Mouse (Mus musculus) kidney, embryonic 14.5 days (tissue): ENCODE results near the gene Traf3. TPM values are rescaled to one million over a fixed set of nuclear protein-coding genes. Genes with fewer than 3 reads are reported as not detected.

ENCODE experiments used
- ATAC-seq: fragments of 200-750 bp; cut with Nextera tagmentation; 2 replicates; pipeline ENCODE4 v1.8.0; 2017; ENCODE audit warnings: moderate number of reproducible peaks, mild to moderate bottlenecking, moderate TSS enrichment, moderate library complexity; ENCODE audit not compliant: low FRiP score, low TSS enrichment
- H3K27ac ChIP-seq: fragments of 300-500 bp; sonication (generic); 2 replicates; pipeline ENCODE4 v1.5.1; 2014; ENCODE audit warnings: low read depth, mild to moderate bottlenecking, low read length, moderate library complexity, mixed read lengths
- H3K27me3 ChIP-seq: fragments of 300-500 bp; sonication (generic); 2 replicates; pipeline ENCODE4 v1.6.1; 2014; ENCODE audit warnings: mild to moderate bottlenecking, low read length; ENCODE audit not compliant: control insufficient read depth, insufficient read depth
- H3K36me3 ChIP-seq: fragments of 300-500 bp; sonication (generic); 2 replicates; pipeline ENCODE4 v1.6.1; 2014; ENCODE audit warnings: low read length, mixed read lengths; ENCODE audit not compliant: control insufficient read depth, insufficient read depth
- H3K4me1 ChIP-seq: fragments of 300-500 bp; sonication (generic); 2 replicates; pipeline ENCODE4 v1.6.1; 2014; ENCODE audit warnings: low read length, mixed read lengths; ENCODE audit not compliant: control insufficient read depth, insufficient read depth
- H3K4me2 ChIP-seq: fragments of 300-500 bp; sonication (generic); replicated peaks from 2 replicates; pipeline ENCODE4 v1.6.1; 2014; ENCODE audit warnings: low read depth, mild to moderate bottlenecking, low read length
- H3K4me3 ChIP-seq: fragments of 300-500 bp; sonication (generic); 2 replicates; pipeline ENCODE4 v1.5.1; 2014; ENCODE audit warnings: mild to moderate bottlenecking, low read length
- H3K9ac ChIP-seq: fragments of 300-500 bp; sonication (generic); 2 replicates; pipeline ENCODE4 v1.6.1; 2014; ENCODE audit warnings: low read depth, mild to moderate bottlenecking, low read length, moderate library complexity
- H3K9me3 ChIP-seq: fragments of 300-500 bp; sonication (generic); 2 replicates; pipeline ENCODE4 v1.6.1; 2016; ENCODE audit warnings: low read length; ENCODE audit not compliant: control insufficient read depth
- WGBS: fragments of 180-500 bp; shearing (Covaris S2); extraction: QIAGEN DNeasy Blood & Tissue Kit; methylation state at CpG from one replicate; pipeline ENCODE4 v1.1.7; 2014; 5-methylcytosine and 5-hydroxymethylcytosine counted together
- polyA plus RNA-seq: library from polyadenylated mRNA; unstranded; fragments of >200 nt; fragmentation: Nextera tagmentation; extraction: Ambion mirVana; gene quantifications from 2 replicates; pipeline ENCODE4 v1.2.1, GENCODE M21; 2014

Traf3 gene
- polyA plus RNA-seq, 1 experiment from 2014 or later = 14.0 TPM

- peak within 1 kb of the TSS; percentile 23 for H3K4me3 ChIP-seq
- H3K9me3 ChIP-seq = no peaks in the 10 kb centered on the region
- H3K27ac ChIP-seq = no peak within 1 kb of the TSS
- H3K27me3 ChIP-seq = peaks cover 61% of the 10 kb centered on the region
- WGBS = 37% methylated on average over 25 of the region's 25 CpGs
- no peak for ATAC-seq
- H3K36me3 ChIP-seq = no peaks in the 10 kb centered on the region
- 0 out of 2 replicates have a peak within 1 kb of the TSS, but pooled peaks have one; percentile 12 for H3K9ac ChIP-seq
- H3K4me2 ChIP-seq = peak within 1 kb of the TSS; percentile 29; the same call in 1 of the 2 replicates
- H3K4me1 ChIP-seq = peaks cover 22% of the 10 kb centered on the region
These were observed 104.6 kb downstream of the Traf3 start, which contains the start of gene Amn for GRCm38 (mm10) chr12:111270629-111271277. Gene Amn, plus strand, starts transcription at chr12:111271095.

GRCm38 (mm10) chr12:111271406-111271805 is 105.2 kb downstream of the Traf3 start:
- no peaks in the 10 kb centered on the region for H3K9me3 ChIP-seq
- H3K9ac ChIP-seq = 0 out of 2 replicates have a peak overlapping the region, but pooled peaks have one; percentile 12
- peak overlapping the region; percentile 29; the same call in 1 of the 2 replicates for H3K4me2 ChIP-seq
- H3K36me3 ChIP-seq = no peaks in the 10 kb centered on the region
- H3K27ac ChIP-seq = no peak overlapping the region
- 11% methylated on average over 25 of the region's 28 CpGs for WGBS
- ATAC-seq = no peak
- peaks cover 68% of the 10 kb centered on the region for H3K27me3 ChIP-seq
- peak overlapping the region; percentile 23 for H3K4me3 ChIP-seq
- peaks cover 22% of the 10 kb centered on the region for H3K4me1 ChIP-seq

GRCm38 (mm10) chr12:111271966-111272365 is 105.8 kb downstream of the Traf3 start:
- Histone ChIP-seq H3K9ac (no peak overlapping the region), H3K9me3 (no peaks in the 10 kb centered on the region), H3K27me3 (peaks cover 74% of the 10 kb centered on the region), H3K4me1 (peaks cover 22% of the 10 kb centered on the region), H3K4me2 (peak overlapping the region; percentile 29; the same call in 1 of the 2 replicates), H3K27ac (no peak overlapping the region), H3K4me3 (peak overlapping the region; percentile 23), H3K36me3 (no peaks in the 10 kb centered on the region)
- no peak for ATAC-seq
- WGBS = 23% methylated on average over 8 of the region's 8 CpGs

GRCm38 (mm10) chr12:111272420-111272819 is 106.2 kb downstream of the Traf3 start:
- H3K9me3 ChIP-seq = no peaks in the 10 kb centered on the region
- WGBS = 21% methylated on average over 12 of the region's 12 CpGs
- H3K27ac ChIP-seq = no peak overlapping the region
- ATAC-seq = no peak
- peaks cover 22% of the 10 kb centered on the region for H3K4me1 ChIP-seq
- no peak overlapping the region for H3K9ac ChIP-seq
- no peaks in the 10 kb centered on the region for H3K36me3 ChIP-seq
- H3K4me2 ChIP-seq = 0 out of 2 replicates have a peak overlapping the region, but pooled peaks have one; percentile 29
- H3K27me3 ChIP-seq = peaks cover 77% of the 10 kb centered on the region
- no peak overlapping the region for H3K4me3 ChIP-seq

GRCm38 (mm10) chr12:111274006-111274405 is 107.8 kb downstream of the Traf3 start:
- Histone ChIP-seq H3K27me3 (peaks cover 77% of the 10 kb centered on the region), H3K27ac (no peak overlapping the region), H3K36me3 (no peaks in the 10 kb centered on the region), H3K9me3 (peaks cover 3% of the 10 kb centered on the region; the same call in 1 of the 2 replicates), H3K4me2 (peak overlapping the region; percentile 67), H3K9ac (peak overlapping the region; percentile 45; the same call in 1 of the 2 replicates), H3K4me1 (peaks cover 18% of the 10 kb centered on the region), H3K4me3 (peak overlapping the region; percentile 45)
- no peak for ATAC-seq
- WGBS = 2% methylated on average over 28 of the region's 28 CpGs

- Histone ChIP-seq H3K4me2 (peak overlapping the region; percentile 67), H3K9ac (peak overlapping the region; percentile 45), H3K4me1 (peaks cover 18% of the 10 kb centered on the region), H3K36me3 (no peaks in the 10 kb centered on the region), H3K27me3 (peaks cover 77% of the 10 kb centered on the region), H3K9me3 (peaks cover 6% of the 10 kb centered on the region; the same call in 1 of the 2 replicates), H3K4me3 (peak overlapping the region; percentile 45), H3K27ac (no peak overlapping the region)
- 3% methylated on average over 78 of the region's 80 CpGs for WGBS
- no peak for ATAC-seq
These were observed 108.4 kb downstream of the Traf3 start for GRCm38 (mm10) chr12:111274447-111275149.

- under 1% methylated on average over 46 of the region's 58 CpGs for WGBS
- no peak overlapping the region for H3K27ac ChIP-seq
- ATAC-seq = peak; percentile 14; the same call in 1 of the 2 replicates
- peak overlapping the region; percentile 45 for H3K9ac ChIP-seq
- peaks cover 70% of the 10 kb centered on the region for H3K27me3 ChIP-seq
- H3K4me3 ChIP-seq = peak overlapping the region; percentile 45
- peaks cover 6% of the 10 kb centered on the region; the same call in 1 of the 2 replicates for H3K9me3 ChIP-seq
- H3K4me2 ChIP-seq = peak overlapping the region; percentile 67
- H3K4me1 ChIP-seq = peaks cover 18% of the 10 kb centered on the region
- no peaks in the 10 kb centered on the region for H3K36me3 ChIP-seq
These were observed 109.1 kb downstream of the Traf3 start for GRCm38 (mm10) chr12:111275150-111275841.

GRCm38 (mm10) chr12:111276371-111276770 is 110.2 kb downstream of the Traf3 start:
- no peak for ATAC-seq

More at GRCm38 (mm10) chr12:111276371-111276770, 110.2 kb downstream of the Traf3 start:
- H3K27ac ChIP-seq = no peak overlapping the region
- no peak overlapping the region for H3K4me3 ChIP-seq
- peaks cover 6% of the 10 kb centered on the region; the same call in 1 of the 2 replicates for H3K9me3 ChIP-seq
- 40% methylated on average over 6 of the region's 6 CpGs for WGBS
- H3K4me2 ChIP-seq = no peak overlapping the region
- peaks cover 18% of the 10 kb centered on the region for H3K4me1 ChIP-seq
- peaks cover 60% of the 10 kb centered on the region for H3K27me3 ChIP-seq
- H3K9ac ChIP-seq = no peak overlapping the region
- no peaks in the 10 kb centered on the region for H3K36me3 ChIP-seq
